Mouse (Mus musculus) left cerebral cortex, adult 9 months (tissue): Measurements from ENCODE around the gene Slc44a3.

ENCODE experiments used
- DNase-seq, 2 experiments: peaks; one replicate each; pipeline ENCODE4 v3.0.0; 2022; ENCODE audit warnings: low spot score in 2 of 2

Gene Slc44a3

GRCm38 (mm10) chr3:121532176-121532575 is at the start of gene Slc44a3:
Gene Slc44a3, minus strand, starts transcription at chr3:121532404.
- no peak for DNase-seq

DNA sequence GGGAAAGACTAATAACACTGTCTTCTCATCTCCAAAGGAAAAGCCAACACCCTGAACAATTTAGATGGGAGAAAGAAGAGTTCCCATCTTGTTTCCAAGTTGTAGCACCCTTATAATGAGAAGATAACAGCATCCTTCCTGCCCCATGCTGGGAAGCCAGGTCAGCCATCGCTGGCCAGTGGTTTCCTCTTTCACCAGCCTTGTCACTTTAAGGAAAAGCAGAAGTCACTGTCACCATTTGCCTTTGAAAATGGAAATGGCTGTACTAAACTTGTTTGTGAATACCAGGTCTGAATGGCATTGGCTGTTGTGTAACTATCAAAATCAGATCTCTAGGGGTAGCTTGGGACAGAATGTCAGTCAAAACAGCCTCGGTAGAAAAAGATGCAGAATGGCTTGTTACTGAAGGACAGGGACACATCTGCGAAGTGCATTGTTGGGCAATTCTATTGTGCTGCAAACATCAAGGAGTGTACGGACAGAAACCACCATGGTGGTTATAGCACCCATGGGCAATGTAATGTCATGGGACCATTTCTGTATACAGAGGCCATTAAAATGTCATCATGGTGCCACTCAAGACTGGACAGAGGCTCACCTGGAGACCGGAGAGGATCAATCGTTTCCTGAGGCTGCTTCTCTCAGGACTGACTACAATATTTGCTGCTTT is 47.8 kb upstream of the Slc44a3 start:
- DNase-seq: no peak

DNA sequence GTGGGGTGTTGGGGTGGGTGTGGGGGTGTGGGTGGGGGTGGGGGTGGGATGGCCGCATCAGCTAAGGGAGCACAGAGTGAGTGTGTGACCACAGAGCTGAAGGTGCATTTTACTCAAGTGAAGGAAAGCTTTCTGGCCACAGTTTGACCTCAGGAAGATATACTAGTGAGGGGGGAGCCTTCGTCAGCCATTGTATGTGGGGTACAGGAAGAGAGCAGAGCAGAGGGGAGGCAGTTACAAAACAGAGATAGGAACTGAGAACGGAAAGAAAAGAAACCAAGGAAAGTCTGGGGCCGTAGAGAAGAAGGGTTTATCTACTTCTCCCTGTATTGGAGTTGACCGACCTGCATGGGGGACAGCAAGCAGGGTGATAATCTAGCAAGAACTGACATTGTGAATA is 47.2 kb upstream of the Slc44a3 start:
- no peak for DNase-seq

GRCm38 (mm10) chr3:121578706-121579105 is 46.5 kb upstream of the Slc44a3 start:
- DNase-seq: no peak

DNA sequence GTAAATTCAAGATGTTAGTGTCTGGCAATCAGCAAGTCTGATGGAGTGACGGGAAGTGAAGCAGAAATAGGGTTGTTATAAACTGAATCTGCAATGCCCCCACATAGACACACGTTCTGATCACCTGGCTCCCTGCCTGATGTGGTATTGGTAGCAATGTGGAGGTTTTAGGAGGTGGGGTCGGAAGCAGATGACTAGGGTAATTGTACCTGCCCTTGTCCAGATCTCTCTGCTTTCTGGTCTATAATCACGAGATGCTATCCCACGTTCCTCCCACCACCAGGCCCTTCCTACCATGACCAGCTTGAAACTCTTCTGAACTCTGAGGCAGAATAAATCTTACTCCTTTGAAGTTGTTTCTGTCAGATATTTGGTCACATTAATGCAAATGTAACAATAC is 45.4 kb upstream of the Slc44a3 start:
- no peak for DNase-seq

GRCm38 (mm10) chr3:121577032-121577591 is 44.9 kb upstream of the Slc44a3 start:
- no peak for DNase-seq

DNA sequence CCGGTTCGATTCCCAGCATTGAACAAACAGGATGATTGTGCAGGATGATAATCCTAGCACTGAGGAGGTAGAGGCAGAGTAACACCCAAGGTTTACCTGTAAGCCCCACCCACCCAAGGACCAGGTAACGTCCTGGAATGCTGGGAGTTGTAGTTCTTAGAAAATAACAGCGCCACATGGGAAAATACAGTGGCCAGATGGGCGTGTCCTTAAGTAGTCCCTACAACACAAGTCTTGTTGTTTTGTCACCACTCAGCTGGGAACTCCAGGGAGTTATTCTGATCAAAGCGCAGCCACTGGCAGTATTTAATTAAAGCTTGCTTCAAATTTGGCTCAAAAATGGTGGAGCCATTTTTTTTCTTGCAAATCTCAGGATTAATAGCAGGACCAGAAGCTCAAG is 44.2 kb upstream of the Slc44a3 start:
- DNase-seq: no peak

DNA sequence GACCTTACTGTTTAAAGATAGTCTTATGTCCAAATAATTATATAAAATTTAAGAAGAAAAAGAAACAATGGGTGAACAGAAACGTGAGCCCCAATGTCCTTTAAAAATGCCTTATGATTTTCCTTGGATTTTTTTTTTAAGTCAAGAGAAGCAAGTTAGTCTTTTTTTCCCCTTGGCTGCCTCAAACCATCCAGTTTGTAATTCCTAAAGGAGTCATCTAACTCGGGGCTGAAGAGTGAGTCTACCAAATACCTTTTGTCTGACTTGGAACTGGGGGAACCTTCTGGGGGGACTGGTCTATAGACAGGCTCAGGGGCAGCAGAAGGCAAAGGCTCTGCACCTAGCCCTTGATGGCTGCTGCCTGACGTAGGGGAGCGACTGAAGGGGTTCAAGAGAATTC is 42.2 kb upstream of the Slc44a3 start:
- DNase-seq: no peak

- no peak for DNase-seq
Observed at GRCm38 (mm10) chr3:121573858-121574257, 41.7 kb upstream of the Slc44a3 start.

GRCm38 (mm10) chr3:121571491-121571890 is 39.3 kb upstream of the Slc44a3 start:
- DNase-seq: no peak

DNA sequence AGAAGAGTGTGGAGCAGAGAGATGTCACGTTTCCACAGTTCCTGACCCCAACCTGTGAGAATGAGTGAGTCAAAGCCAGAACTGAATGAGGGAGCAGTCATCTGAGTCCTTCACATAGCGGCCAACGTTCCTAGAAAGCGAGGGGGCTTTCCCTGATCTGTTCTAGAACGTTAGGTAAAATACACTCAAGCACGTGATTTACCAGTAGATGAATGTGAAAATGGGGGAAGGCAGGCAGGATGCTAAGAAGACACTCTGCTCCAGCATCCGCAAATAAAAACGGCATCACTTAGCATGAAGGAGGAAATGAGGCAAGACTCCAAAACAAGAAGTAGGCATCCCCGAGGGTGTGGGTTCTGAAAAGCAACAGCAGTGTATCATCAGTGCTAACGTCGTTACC is 38.4 kb upstream of the Slc44a3 start:
- DNase-seq: no peak

DNA sequence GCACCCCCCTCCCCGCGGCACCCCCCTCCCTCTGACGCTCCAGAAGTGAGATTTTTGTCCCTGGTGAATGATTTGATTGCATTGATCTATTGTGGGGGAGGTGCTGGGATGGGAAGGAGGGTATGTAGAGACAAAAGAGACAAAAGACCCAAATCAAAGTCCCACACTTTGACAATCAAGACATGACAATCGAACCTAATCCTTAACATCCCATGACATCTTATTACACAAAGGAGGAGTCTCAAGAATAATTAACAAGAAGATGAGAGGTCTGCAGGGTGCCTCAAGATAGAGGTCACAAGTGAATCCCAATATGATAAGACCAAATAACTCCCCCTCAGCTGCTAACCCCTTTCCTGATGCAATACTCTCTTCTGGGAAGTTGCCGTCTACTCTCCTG is 37.6 kb upstream of the Slc44a3 start:
- no peak for DNase-seq

- DNase-seq: no peak
Observed at GRCm38 (mm10) chr3:121569004-121569403, 36.8 kb upstream of the Slc44a3 start.

- no peak for DNase-seq
Observed at GRCm38 (mm10) chr3:121567904-121568303, 35.7 kb upstream of the Slc44a3 start.

- DNase-seq: no peak
Observed at GRCm38 (mm10) chr3:121567337-121567900, 35.2 kb upstream of the Slc44a3 start.

DNA sequence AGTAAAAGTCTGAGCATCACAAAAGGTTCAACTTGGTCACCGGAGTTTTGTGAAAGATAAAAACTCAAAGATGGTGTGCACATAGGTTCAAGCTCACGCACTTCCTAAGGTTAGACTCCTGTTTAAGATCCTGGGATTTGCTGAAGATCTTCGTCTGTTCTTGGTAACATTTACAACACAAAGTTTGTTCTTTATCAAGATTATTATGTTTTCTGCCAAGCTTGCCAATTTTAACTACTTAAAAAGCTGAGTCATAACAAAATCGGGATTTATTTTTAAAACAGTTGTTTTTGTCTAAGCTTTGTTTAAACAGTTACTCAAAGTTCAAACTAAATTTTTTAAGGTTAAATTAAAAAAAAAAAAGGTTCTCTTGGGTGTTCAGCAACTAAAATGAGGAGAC is 34.7 kb upstream of the Slc44a3 start:
- no peak for DNase-seq

GRCm38 (mm10) chr3:121561803-121562202 is 29.6 kb upstream of the Slc44a3 start:
- DNase-seq: no peak

- DNase-seq: no peak
Observed at GRCm38 (mm10) chr3:121560115-121560865, 28.1 kb upstream of the Slc44a3 start.

DNA sequence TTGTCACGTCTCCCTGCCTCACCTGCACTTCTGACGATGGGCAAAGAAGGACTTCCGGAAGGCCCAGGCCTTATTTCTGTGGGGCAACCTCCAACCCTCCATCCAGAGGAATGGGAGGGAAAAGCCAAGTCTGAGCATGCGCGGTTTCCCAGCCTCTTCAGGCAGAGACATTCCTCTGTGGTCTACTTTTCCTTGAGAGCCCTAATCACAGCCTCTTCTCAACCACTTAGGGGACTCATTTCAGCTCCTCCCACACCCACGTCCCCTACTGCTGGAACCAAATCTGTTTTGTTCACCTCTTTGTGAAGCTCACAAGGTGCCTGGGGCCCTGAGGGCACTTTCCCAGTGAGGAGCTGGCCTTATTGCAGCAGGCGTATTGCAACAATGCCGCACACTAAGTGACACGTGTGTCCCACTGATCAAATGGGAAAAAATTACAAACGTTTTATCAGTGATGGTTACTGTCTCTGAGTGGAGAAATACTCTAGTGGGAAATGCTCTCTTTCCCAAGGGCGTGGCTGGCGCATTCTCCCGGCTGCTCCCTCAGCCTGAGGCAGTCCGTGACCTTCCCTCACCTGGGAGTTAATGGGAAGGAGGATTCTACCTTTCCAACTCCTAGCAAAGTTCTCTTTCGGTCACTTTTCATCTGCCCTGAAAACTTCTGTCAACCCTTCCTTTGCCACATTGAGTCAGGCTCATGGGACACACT is 27.4 kb upstream of the Slc44a3 start:
- no peak for DNase-seq

DNA sequence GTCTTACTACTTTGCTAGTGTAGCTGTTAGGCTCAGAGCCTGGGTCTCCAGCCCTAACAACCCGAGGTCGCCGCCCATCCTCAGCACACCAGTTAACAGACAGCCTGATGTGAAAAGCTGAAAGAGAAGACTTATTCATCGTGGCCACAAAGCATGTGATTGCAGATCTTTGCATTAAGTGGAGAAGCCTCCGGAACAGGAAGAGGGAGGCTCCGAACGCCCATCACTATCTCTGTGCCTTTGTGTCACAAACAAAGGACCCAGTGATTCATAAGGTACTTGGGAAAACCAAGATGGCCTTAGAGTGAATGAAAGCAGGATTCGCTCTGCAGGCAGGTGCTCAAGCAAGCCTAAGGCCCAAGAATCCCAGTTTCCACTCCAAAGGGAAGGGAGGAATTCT is 26.7 kb upstream of the Slc44a3 start:
- DNase-seq: no peak

- DNase-seq: no peak
Observed at GRCm38 (mm10) chr3:121556304-121556703, 24.1 kb upstream of the Slc44a3 start.

DNA sequence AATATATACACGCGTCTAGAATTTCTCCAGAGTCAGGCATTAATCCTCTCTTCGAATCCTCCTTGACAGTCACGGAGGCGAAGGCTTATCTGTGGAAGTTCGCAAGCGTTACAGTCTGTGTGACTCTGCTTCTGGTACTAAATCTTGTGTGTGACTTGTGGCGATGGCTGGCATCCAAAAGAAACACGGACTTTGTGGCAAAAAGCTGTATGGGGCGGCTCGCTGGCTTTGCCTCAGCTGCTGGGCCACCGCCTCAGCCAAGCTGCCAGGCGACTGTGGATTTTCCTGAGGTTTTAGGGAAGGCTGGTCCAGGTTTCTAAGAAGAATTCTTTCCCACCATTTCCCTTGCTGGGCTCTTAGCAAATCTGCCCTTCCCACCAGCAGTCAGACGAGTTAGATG is 21.1 kb upstream of the Slc44a3 start:
- no peak for DNase-seq
